ENCODE assay signal across 9 mouse cellular contexts in genomic region chr13:74389730-74390129, GRCm38 (mm10). TPM values are rescaled to one million over a fixed set of nuclear protein-coding genes. Genes with fewer than 3 reads are reported as not detected.
A peak's percentile ranks its signal among the peaks of the same experiment; 100 is the strongest.
DNase-seq lines count a peak whose midpoint lies in the region; ATAC-seq and TF ChIP-seq lines count a peak whose summit lies in the region.
"Had no signal": no experiment of that assay in that cellular context is flagged by ENCODE, and none has a peak within 500 bp of the region (broad histone marks: within the 10 kb centered on the region; RNA-seq: fewer than 3 reads in every experiment).

No protein-coding gene starts in this region.

- no peaks in the 10 kb centered on the region for H3K27me3 ChIP-seq in testis, adult 2 months (ENCODE audit: control insufficient read depth, insufficient read depth, low read length)
- H3K27me3 ChIP-seq in liver, embryonic 15.5 days = no peaks in the 10 kb centered on the region

- peak overlapping the region; percentile 55 for H3K4me2 ChIP-seq in liver, embryonic 15.5 days

- WGBS in liver, embryonic 15.5 days (ENCODE audit: insufficient replicate concordance) = 50% methylated on average over 6 of the region's 6 CpGs

- no peak for ATAC-seq in liver, embryonic 15.5 days (ENCODE audit: insufficient read depth)
- ATAC-seq in monocyte, adult 5-6 weeks (replicated peaks; ENCODE audit: insufficient number of reproducible peaks, low FRiP score, low TSS enrichment, poor library complexity, severe bottlenecking) = no peak

- TF ChIP-seq CTCF in gastrocnemius, adult 2 months (IDR thresholded peaks at IDR 0.05) = peak; percentile 13; the same call in 1 of the 2 replicates
- TF ChIP-seq CTCF in testis, adult 2 months (IDR thresholded peaks at IDR 0.05; ENCODE audit: control insufficient read depth, insufficient read depth, insufficient replicate concordance, low read depth, low read length) = no peak

- H3K9me3 ChIP-seq in liver, embryonic 15.5 days (replicated peaks) = no peaks in the 10 kb centered on the region

- intact Hi-C loops in gastrocnemius, adult 2 months (cut with DNase I) = loop anchor here (10.0 kb wide), 1 partner anchor 785 kb away; the partner anchor contains the start of gene Clptm1l

- H3K4me1 ChIP-seq in testis, adult 2 months (ENCODE audit: control insufficient read depth, insufficient read depth, low read length) = no peaks in the 10 kb centered on the region
- H3K4me1 ChIP-seq in liver, embryonic 15.5 days (replicated peaks) = no peaks in the 10 kb centered on the region

- H3K36me3 ChIP-seq in testis, adult 2 months (ENCODE audit: control insufficient read depth, insufficient read depth, low read length) = no peaks in the 10 kb centered on the region
- H3K36me3 ChIP-seq in liver, embryonic 15.5 days (replicated peaks) = no peaks in the 10 kb centered on the region

- H3K4me3 ChIP-seq in gastrocnemius, adult 2 months = peak overlapping the region; percentile 72
- H3K4me3 ChIP-seq in testis, adult 2 months (ENCODE audit: control insufficient read depth, low read depth, low read length) = peak overlapping the region; percentile 98
- H3K4me3 ChIP-seq in liver, embryonic 15.5 days (replicated peaks) = peak overlapping the region; percentile 60

- DNase-seq in gastrocnemius, adult 2 months = no peak
- DNase-seq in gastrocnemius, adult 8-10 months (ENCODE audit: low spot score in 2 of 2) = no peak
- DNase-seq in testis, postnatal 14 days (ENCODE audit: low spot score) = no peak
- no peak for DNase-seq in adrenal gland, postnatal 14 days
- no peak for DNase-seq in MN1 (ENCODE audit: low spot score)

- no peak overlapping the region for H3K27ac ChIP-seq in gastrocnemius, adult 2 months
- H3K27ac ChIP-seq in testis, adult 2 months (ENCODE audit: control insufficient read depth, insufficient read depth, low read depth, low read length) = no peak overlapping the region
- H3K27ac ChIP-seq in liver, embryonic 15.5 days (replicated peaks) = no peak overlapping the region

- TF ChIP-seq POLR2A in testis, adult 2 months (IDR thresholded peaks at IDR 0.05; ENCODE audit: control insufficient read depth, low read depth, low read length) = no peak

- H3K9ac ChIP-seq in liver, embryonic 15.5 days = no peak overlapping the region

RNA-seq across cellular contexts. Expression of gene Zfp72, which starts 0.9 kb away (rescaled TPM):
- 1 to 10 TPM; 2.6 to 3.7 TPM for total RNA-seq in gastrocnemius, adult 2 months (2021)
- total RNA-seq in gastrocnemius, adult 8-10 months (2022) = 1 to 10 TPM; 2.6 to 3.8 (median 3.0) TPM
- polyA plus RNA-seq in testis, adult 2 months (2012; rRNA removed) = 2.2 and 2.3 TPM in 2 replicates
- 0.79 and 0.85 TPM in 2 replicates for polyA plus RNA-seq in liver, embryonic 15.5 days (2015; fragmentation: Nextera tagmentation; extraction: Ambion mirVana)
- 3.4 and 3.7 TPM in 2 replicates for total RNA-seq in adrenal gland, postnatal 14 days (2021)
- total RNA-seq in monocyte, adult 5-6 weeks (2017) = 0.11 to 1.3 TPM (median 0.87 TPM) in 3 replicates
- polyA plus RNA-seq: erythroblast, embryonic 14.5 days had no signal

RNA-seq across cellular contexts. Expression of gene Ftl1-ps1, which starts 9.8 kb away (rescaled TPM):
- 100 to 1,000 TPM; 186 to 274 TPM for total RNA-seq in gastrocnemius, adult 2 months (2021)
- total RNA-seq in gastrocnemius, adult 8-10 months (2022) = 100 to 1,000 TPM; 182 to 248 (median 211) TPM
- polyA plus RNA-seq in testis, adult 2 months (2012; rRNA removed) = 1.8 and 2.9 TPM in 2 replicates
- polyA plus RNA-seq in liver, embryonic 15.5 days (2015; fragmentation: Nextera tagmentation; extraction: Ambion mirVana) = 70.4 and 106 TPM in 2 replicates
- 587 and 595 TPM in 2 replicates for total RNA-seq in adrenal gland, postnatal 14 days (2021)
- total RNA-seq in monocyte, adult 5-6 weeks (2017) = 28.5 to 49.4 TPM (median 42.7 TPM) in 3 replicates

RNA-seq across cellular contexts. Expression of gene Lrrc14b, which starts 25.9 kb away (rescaled TPM):
- 100 to 1,000 TPM in 1 of 2 experiments, 10 to 100 TPM in 1; 91.6 to 105 TPM for total RNA-seq in gastrocnemius, adult 2 months (2021)
- 100 to 1,000 TPM in 1 of 4 experiments, 10 to 100 TPM in 3; 90.5 to 101 (median 96.3) TPM for total RNA-seq in gastrocnemius, adult 8-10 months (2022)
- 0.06 and 0.08 TPM in 2 replicates for polyA plus RNA-seq in testis, adult 2 months (2012; rRNA removed)
- polyA plus RNA-seq in liver, embryonic 15.5 days (2015; fragmentation: Nextera tagmentation; extraction: Ambion mirVana) = not detected in 2 replicates
- 0.15 and 0.19 TPM in 2 replicates for total RNA-seq in adrenal gland, postnatal 14 days (2021)
- total RNA-seq in monocyte, adult 5-6 weeks (2017) = 0.19 TPM in 1 of 3 replicates, not detected in the others
- polyA plus RNA-seq: erythroblast, embryonic 14.5 days had no signal

RNA-seq across cellular contexts. Expression of gene Ccdc127, which starts 39.6 kb away (rescaled TPM):
- total RNA-seq in gastrocnemius, adult 2 months (2021) = 10 to 100 TPM; 51.5 to 61.4 TPM
- 10 to 100 TPM; 58.2 to 66.2 (median 64.0) TPM for total RNA-seq in gastrocnemius, adult 8-10 months (2022)
- polyA plus RNA-seq in testis, adult 2 months (2012; rRNA removed) = 4.7 and 5.2 TPM in 2 replicates
- 17.2 and 18.4 TPM in 2 replicates for polyA plus RNA-seq in liver, embryonic 15.5 days (2015; fragmentation: Nextera tagmentation; extraction: Ambion mirVana)
- total RNA-seq in adrenal gland, postnatal 14 days (2021) = 51.2 and 51.6 TPM in 2 replicates
- 30.2 to 39.4 TPM (median 31.4 TPM) in 3 replicates for total RNA-seq in monocyte, adult 5-6 weeks (2017)

RNA-seq across cellular contexts. Expression of gene Sdha, which starts 39.6 kb away (rescaled TPM):
- 100 to 1,000 TPM; 600 to 778 TPM for total RNA-seq in gastrocnemius, adult 2 months (2021)
- total RNA-seq in gastrocnemius, adult 8-10 months (2022) = 100 to 1,000 TPM; 555 to 618 (median 575) TPM
- polyA plus RNA-seq in testis, adult 2 months (2012; rRNA removed) = 68.3 and 83.1 TPM in 2 replicates
- polyA plus RNA-seq in liver, embryonic 15.5 days (2015; fragmentation: Nextera tagmentation; extraction: Ambion mirVana) = 151 and 167 TPM in 2 replicates
- 906 and 913 TPM in 2 replicates for total RNA-seq in adrenal gland, postnatal 14 days (2021)
- 266 to 290 TPM (median 273 TPM) in 3 replicates for total RNA-seq in monocyte, adult 5-6 weeks (2017)

Comparison
In these comparisons a context has a peak if more than half of its experiments do, and no peak if none do; other contexts are left out.
1. RNA of gene Lrrc14b, which starts 25.9 kb away (total RNA-seq): 91.6 to 105 TPM in gastrocnemius, adult 2 months and 90.5 to 101 TPM in gastrocnemius, adult 8-10 months; 0.15 to 0.19 TPM in adrenal gland, postnatal 14 days and 0.19 TPM in monocyte, adult 5-6 weeks; every median in the first group is over 10 times any median in the second.
2. Peak in every context shown above with its lines, with median percentiles within 50 percentile points of each other: H3K4me3 ChIP-seq.